Mouse (Mus musculus): ENCODE data around the gene Olfr1026. TPM values are rescaled to one million over a fixed set of nuclear protein-coding genes. Genes with fewer than 3 reads are reported as not detected.

Gene Olfr1026
- not detected for polyA plus RNA-seq (2017; shearing (Covaris generic))

GRCm38 (mm10) chr2:85921258-85921657 lies at the start of gene Olfr1026:
TSS of gene Olfr1026 (plus strand) at chr2:85921558.

DNA sequence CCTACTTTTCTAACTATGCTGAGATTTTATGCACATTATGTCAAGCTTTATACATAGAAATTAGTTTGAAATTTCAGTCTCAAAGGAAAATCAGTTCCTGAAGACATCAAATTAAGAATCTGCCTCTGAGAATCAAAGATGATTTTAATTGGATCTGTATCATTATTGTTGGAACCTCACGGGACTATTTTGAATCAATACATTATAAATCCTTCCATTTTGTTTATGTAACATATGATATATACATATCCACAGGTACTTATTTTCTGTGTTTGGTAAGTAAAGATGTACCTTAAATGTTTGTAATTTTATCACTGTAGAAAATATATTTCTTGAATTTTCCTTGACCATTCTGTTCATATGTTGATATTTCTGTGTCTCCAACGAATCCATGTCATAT lies 36.0 kb upstream of the Olfr1026 start, which contains the start of gene Olfr1023:
Gene Olfr1023, plus strand, starts transcription at position 301 of the 400 bp plus-strand sequence.

DNA sequence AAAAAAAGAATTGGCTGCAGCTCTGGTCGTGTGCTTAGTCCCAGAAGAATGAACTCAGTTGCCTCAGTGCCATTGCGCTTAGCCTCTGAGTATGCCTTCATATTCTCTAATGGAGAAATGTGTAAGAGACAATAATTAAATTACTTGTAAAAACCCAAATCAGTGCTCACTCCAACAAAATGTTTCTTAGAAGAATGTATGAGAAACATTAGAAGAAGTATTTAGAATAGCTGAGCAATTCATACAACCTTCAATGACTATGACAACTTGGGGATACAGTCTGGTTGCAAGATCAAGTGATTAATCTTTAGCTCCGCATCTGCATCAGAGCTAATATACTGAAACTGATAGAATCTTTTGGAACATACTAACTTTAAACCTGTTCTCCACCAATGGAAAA lies 16.4 kb upstream of the Olfr1026 start, which contains the start of gene Olfr1024:
Gene Olfr1024, minus strand, starts transcription at position 101 of the 400 bp plus-strand sequence.

DNA sequence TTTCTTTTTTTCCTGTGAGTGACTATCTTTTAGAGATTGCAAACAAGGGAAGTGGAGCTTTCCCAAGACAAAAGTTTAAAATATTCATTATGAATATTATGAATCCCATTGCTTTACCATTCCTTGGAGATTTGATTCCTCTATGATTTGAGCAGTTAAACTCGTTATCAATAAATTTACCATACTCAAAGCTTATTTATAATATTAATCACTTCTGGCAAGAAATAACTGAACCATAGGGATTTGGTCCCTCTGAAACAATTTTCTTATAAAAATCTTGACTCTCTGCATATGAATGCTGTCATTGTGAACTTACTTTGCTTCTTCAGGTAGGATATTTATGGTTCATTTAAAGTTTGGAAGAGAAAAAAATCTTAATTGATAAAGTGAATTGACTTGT lies 6.5 kb upstream of the Olfr1026 start, which contains the start of gene Olfr1025-ps1:
Gene Olfr1025-ps1, plus strand, starts transcription at position 301 of the 400 bp plus-strand sequence.

DNA sequence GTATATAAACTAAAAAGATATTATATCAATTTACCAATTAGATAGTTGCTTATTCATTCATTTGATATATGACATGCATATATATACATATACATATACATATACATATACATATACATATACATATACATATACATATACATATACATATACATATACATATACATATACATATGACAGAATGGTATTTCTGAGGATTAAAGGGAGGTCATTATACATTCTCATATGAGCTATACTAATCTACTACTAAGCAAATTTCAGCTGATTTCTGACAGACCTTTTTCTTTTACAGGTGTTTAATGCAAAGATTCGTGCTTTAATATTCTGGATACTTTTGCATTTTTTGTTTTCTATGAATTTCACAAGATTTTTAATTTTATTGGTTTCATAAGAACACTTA lies 28.8 kb downstream of the Olfr1026 start, which contains the start of gene Olfr1028:
Gene Olfr1028, plus strand, starts transcription at position 301 of the 400 bp plus-strand sequence.

GRCm38 (mm10) chr2:85973595-85973994 lies 52.2 kb downstream of the Olfr1026 start, which contains the start of gene Olfr1029:
TSS of gene Olfr1029 (plus strand) at chr2:85973895.

Other genes with a start within 250 kb of the Olfr1026 start
- not detected for gene Olfr1006, start 242.8 kb upstream of the Olfr1026 start, polyA plus RNA-seq (2017; shearing (Covaris generic))
- gene Olfr1008, start 232.1 kb upstream of the Olfr1026 start, polyA plus RNA-seq (2017; shearing (Covaris generic)) = not detected
- gene Olfr1009, start 206.1 kb upstream of the Olfr1026 start, polyA plus RNA-seq (2017; shearing (Covaris generic)) = not detected
- not detected for gene Olfr1012, start 158.8 kb upstream of the Olfr1026 start, polyA plus RNA-seq (2017; shearing (Covaris generic))
- not detected for gene Olfr1013, start 154.5 kb upstream of the Olfr1026 start, polyA plus RNA-seq (2017; shearing (Covaris generic))
- gene Olfr1014, start 148.8 kb upstream of the Olfr1026 start, polyA plus RNA-seq (2017; shearing (Covaris generic)) = not detected
- not detected for gene Olfr1015, start 139.5 kb upstream of the Olfr1026 start, polyA plus RNA-seq (2017; shearing (Covaris generic))
- gene Olfr1016, start 119.0 kb upstream of the Olfr1026 start, polyA plus RNA-seq (2017; shearing (Covaris generic)) = not detected
- not detected for gene Olfr1018, start 103.1 kb upstream of the Olfr1026 start, polyA plus RNA-seq (2017; shearing (Covaris generic))
- gene Olfr1019, start 76.1 kb upstream of the Olfr1026 start, polyA plus RNA-seq (2017; shearing (Covaris generic)) = not detected
- not detected for gene Olfr1020, start 74.5 kb upstream of the Olfr1026 start, polyA plus RNA-seq (2017; shearing (Covaris generic))
- not detected for gene Olfr1022, start 53.0 kb upstream of the Olfr1026 start, polyA plus RNA-seq (2017; shearing (Covaris generic))
- gene Olfr1023, start 35.9 kb upstream of the Olfr1026 start, polyA plus RNA-seq (2017; shearing (Covaris generic)) = not detected
- not detected for gene Olfr1024, start 16.5 kb upstream of the Olfr1026 start, polyA plus RNA-seq (2017; shearing (Covaris generic))
- gene Olfr1025-ps1, start 6.4 kb upstream of the Olfr1026 start, polyA plus RNA-seq (2017; shearing (Covaris generic)) = not detected
- gene Olfr1028, start 28.9 kb downstream of the Olfr1026 start, polyA plus RNA-seq (2017; shearing (Covaris generic)) = not detected
- not detected for gene Olfr1029, start 52.3 kb downstream of the Olfr1026 start, polyA plus RNA-seq (2017; shearing (Covaris generic))
- not detected for gene Olfr1030, start 57.7 kb downstream of the Olfr1026 start, polyA plus RNA-seq (2017; shearing (Covaris generic))
- gene Olfr1031, start 68.7 kb downstream of the Olfr1026 start, polyA plus RNA-seq (2017; shearing (Covaris generic)) = not detected
- gene Olfr1032, start 84.0 kb downstream of the Olfr1026 start, polyA plus RNA-seq (2017; shearing (Covaris generic)) = not detected
- not detected for gene Olfr1033, start 99.1 kb downstream of the Olfr1026 start, polyA plus RNA-seq (2017; shearing (Covaris generic))
- gene Olfr1034, start 124.3 kb downstream of the Olfr1026 start, polyA plus RNA-seq (2017; shearing (Covaris generic)) = not detected
- not detected for gene Olfr1036, start 152.4 kb downstream of the Olfr1026 start, polyA plus RNA-seq (2017; shearing (Covaris generic))
- gene Olfr1037, start 165.8 kb downstream of the Olfr1026 start, polyA plus RNA-seq (2017; shearing (Covaris generic)) = not detected
- gene Olfr1039, start 214.4 kb downstream of the Olfr1026 start, polyA plus RNA-seq (2017; shearing (Covaris generic)) = not detected
- gene Olfr1040, start 225.2 kb downstream of the Olfr1026 start, polyA plus RNA-seq (2017; shearing (Covaris generic)) = not detected
- not detected for gene Olfr1042, start 240.3 kb downstream of the Olfr1026 start, polyA plus RNA-seq (2017; shearing (Covaris generic))
- not detected for gene Olfr1043, start 246.0 kb downstream of the Olfr1026 start, polyA plus RNA-seq (2017; shearing (Covaris generic))